Mouse (Mus musculus) bone marrow macrophage, adult 2 months (primary cell): Measurements from ENCODE around the gene Dazap2. TPM values are rescaled to one million over a fixed set of nuclear protein-coding genes. Genes with fewer than 3 reads are reported as not detected.

Source experiments
- H3K27ac ChIP-seq: 2 replicates; pipeline ENCODE4 v1.5.1; 2012; ENCODE audit warnings: low read depth, low read length; ENCODE audit not compliant: insufficient read depth
- H3K4me1 ChIP-seq: 2 replicates; pipeline ENCODE4 v1.6.1; 2012; ENCODE audit warnings: low read length; ENCODE audit not compliant: control insufficient read depth, insufficient read depth
- H3K4me3 ChIP-seq: 2 replicates; pipeline ENCODE4 v1.5.1; 2012; ENCODE audit warnings: mild to moderate bottlenecking, low read length, moderate library complexity; ENCODE audit not compliant: insufficient read depth
- CTCF ChIP-seq: IDR thresholded peaks from 2 replicates; pipeline ENCODE4 v1.5.1; 2012; ENCODE audit warnings: low read depth, mild to moderate bottlenecking, low read length, moderate library complexity
- POLR2A ChIP-seq: IDR thresholded peaks from 2 replicates; pipeline ENCODE4 v1.6.1; 2012; ENCODE audit warnings: mild to moderate bottlenecking, low read depth, low read length, borderline replicate concordance
- polyA plus RNA-seq: library from polyadenylated mRNA; stranded (reverse); fragments of >200 nt; gene quantifications from 2 replicates; pipeline ENCODE4 v1.2.4, GENCODE M21; 2012; ENCODE audit not compliant: missing spikeins, insufficient read depth, insufficient read length

Gene Dazap2
- polyA plus RNA-seq, 1 experiment: 503 TPM

GRCm38 (mm10) chr15:100667871-100668545 is 52.9 kb downstream of the Dazap2 start:
- Histone ChIP-seq H3K4me1 (peaks cover 56% of the 10 kb centered on the region), H3K4me3 (peak overlapping the region; percentile 89; the same call in 1 of the 2 replicates), H3K27ac (no peak overlapping the region)
- no peak for TF ChIP-seq CTCF
- no peak for TF ChIP-seq POLR2A

DNA sequence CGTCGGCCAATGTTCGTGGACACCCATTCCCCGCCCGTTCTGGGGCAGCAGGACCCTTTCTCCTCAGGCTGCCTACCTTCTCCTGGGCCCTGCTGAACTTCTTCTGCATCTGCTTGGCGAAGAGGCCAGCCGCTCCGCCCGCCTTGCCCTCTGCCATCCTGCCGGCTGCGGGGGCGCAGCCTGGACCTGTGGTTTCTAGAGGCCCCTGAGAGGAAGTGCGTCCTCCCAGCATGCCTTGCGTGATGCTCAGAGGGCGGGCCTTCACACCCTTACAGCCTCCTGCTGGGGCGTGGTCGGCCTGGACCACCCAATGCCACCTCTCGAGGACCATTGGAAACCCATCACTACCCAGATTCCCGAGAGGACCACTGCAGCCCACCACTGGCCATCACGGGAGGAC is 54.2 kb downstream of the Dazap2 start, which contains the start of gene Bin2:
Gene Bin2, minus strand, starts transcription at position 217 of the 400 bp plus-strand sequence.
- peaks cover 52% of the 10 kb centered on the region for H3K4me1 ChIP-seq
- H3K4me3 ChIP-seq: peak within 1 kb of the TSS; percentile 89
- H3K27ac ChIP-seq: peak within 1 kb of the TSS; percentile 66
- TF ChIP-seq CTCF (no peak), POLR2A (peak; percentile 77; the same call in 1 of the 2 replicates)

DNA sequence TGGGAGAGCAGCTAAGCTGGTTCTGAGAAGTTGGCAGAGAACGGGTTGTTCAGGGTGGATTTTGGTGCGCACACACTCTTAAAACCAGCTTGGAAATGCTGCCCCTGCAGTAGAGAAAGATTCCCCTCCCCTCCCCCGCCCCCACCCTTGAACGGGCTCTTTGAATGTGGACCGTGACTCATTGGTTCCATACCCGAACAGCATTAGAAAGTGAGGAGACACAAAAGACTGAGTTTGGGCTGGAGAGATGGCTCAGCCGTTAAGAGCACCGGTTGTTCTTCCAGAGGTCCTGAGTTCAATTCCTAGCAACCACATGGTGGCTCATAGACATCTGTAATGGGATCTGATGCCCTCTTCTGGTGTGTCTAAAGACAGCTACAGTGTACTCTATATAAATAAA is 54.9 kb downstream of the Dazap2 start:
- no peak overlapping the region for H3K27ac ChIP-seq
- TF ChIP-seq CTCF (no peak), POLR2A (no peak)
- H3K4me3 ChIP-seq: no peak overlapping the region
- peaks cover 53% of the 10 kb centered on the region for H3K4me1 ChIP-seq

Other genes with a start within 250 kb of the Dazap2 start
- not detected in 2 replicates for gene Gm5475, start 193.2 kb upstream of the Dazap2 start, polyA plus RNA-seq
- gene Slc11a2, start 190.3 kb upstream of the Dazap2 start, polyA plus RNA-seq: 64.3 and 68.0 TPM in 2 replicates
- 41.7 and 45.7 TPM in 2 replicates for gene Letmd1, start 146.3 kb upstream of the Dazap2 start, polyA plus RNA-seq
- 2.2 and 2.8 TPM in 2 replicates for gene Csrnp2, start 119.9 kb upstream of the Dazap2 start, polyA plus RNA-seq
- gene Tfcp2, start 63.3 kb upstream of the Dazap2 start, polyA plus RNA-seq: 9.4 and 10.2 TPM in 2 replicates
- gene Pou6f1, start 15.4 kb upstream of the Dazap2 start, polyA plus RNA-seq: 23.4 and 27.0 TPM in 2 replicates
- gene Smagp, start 21.6 kb downstream of the Dazap2 start, polyA plus RNA-seq: 94.1 and 103 TPM in 2 replicates
- 132 and 135 TPM in 2 replicates for gene Bin2, start 54.2 kb downstream of the Dazap2 start, polyA plus RNA-seq
- gene Cela1, start 72.6 kb downstream of the Dazap2 start, polyA plus RNA-seq: 4.9 and 5.1 TPM in 2 replicates
- 11.5 and 14.9 TPM in 2 replicates for gene Galnt6, start 114.0 kb downstream of the Dazap2 start, polyA plus RNA-seq
- 0.85 TPM in 1 of 2 replicates, not detected in the other for gene Slc4a8, start 146.4 kb downstream of the Dazap2 start, polyA plus RNA-seq